Mouse (Mus musculus) embryo, embryonic 9.5 days (tissue): ENCODE results near the gene U2surp.
"Not testable (repeated sequence)": the region's sequence is repeated elsewhere in the genome, so short reads cannot be mapped to it uniquely, and the experiment has no call there.

ENCODE experiments used
- DNase-seq: peaks from one replicate; pipeline ENCODE4 v3.0.0-alpha.2; 2017; ENCODE audit errors: extremely low spot score

U2surp gene

GRCm38 (mm10) chr9:95539176-95539800 is 27.5 kb upstream of the U2surp start:
- no peak for DNase-seq

- no peak for DNase-seq
Observed at GRCm38 (mm10) chr9:95533817-95534216, 22.0 kb upstream of the U2surp start.

- DNase-seq = no peak
Observed at GRCm38 (mm10) chr9:95531144-95531543, 19.3 kb upstream of the U2surp start.

- no peak for DNase-seq
Observed at GRCm38 (mm10) chr9:95527676-95528075, 15.9 kb upstream of the U2surp start.

- peak; percentile 42 for DNase-seq
Observed at GRCm38 (mm10) chr9:95525961-95526360, 14.2 kb upstream of the U2surp start.

- DNase-seq = no peak
Observed at GRCm38 (mm10) chr9:95525376-95525775, 13.6 kb upstream of the U2surp start.

- DNase-seq = no peak
Observed at GRCm38 (mm10) chr9:95522561-95522960, 10.8 kb upstream of the U2surp start.

DNA sequence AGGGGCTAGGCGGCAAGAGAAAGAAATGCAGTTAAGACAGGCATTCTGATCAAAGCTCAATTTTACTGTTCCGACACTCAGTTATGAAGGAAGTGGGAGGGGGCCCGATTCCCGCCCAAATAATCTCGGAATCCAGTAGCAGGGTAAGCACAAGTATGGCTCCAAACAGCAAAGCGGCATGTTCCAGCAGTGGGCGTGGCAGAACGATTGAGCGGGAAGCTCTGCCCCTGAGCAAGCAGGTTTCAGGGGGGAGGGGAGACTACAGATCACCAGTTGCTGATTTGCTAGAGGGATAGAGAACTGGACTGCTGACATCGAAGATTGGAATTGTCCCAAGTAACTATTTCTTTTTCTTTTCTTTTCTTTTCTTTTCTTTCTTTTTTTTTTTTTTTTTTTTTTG is 9.8 kb upstream of the U2surp start:
- DNase-seq = peak; percentile 21

DNA sequence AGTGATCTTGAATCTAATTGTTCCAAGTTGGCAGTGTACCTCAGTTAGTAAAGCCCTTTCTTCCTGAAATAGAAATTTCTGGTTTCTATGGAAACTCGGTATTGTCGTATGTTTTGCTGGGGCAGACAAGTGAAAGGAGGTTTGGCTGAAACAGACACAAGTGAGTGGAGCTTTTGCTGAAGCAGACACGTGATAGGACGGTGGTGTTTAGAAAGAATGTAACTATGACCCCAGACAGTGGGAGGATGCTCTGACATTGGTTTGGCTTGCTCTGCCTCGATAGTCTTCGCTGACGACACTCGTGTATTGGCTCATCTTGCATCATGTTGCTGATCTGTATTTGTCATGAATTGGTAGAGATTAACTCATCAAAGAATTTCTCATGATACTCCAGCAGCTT is 9.2 kb upstream of the U2surp start:
- no peak for DNase-seq

DNA sequence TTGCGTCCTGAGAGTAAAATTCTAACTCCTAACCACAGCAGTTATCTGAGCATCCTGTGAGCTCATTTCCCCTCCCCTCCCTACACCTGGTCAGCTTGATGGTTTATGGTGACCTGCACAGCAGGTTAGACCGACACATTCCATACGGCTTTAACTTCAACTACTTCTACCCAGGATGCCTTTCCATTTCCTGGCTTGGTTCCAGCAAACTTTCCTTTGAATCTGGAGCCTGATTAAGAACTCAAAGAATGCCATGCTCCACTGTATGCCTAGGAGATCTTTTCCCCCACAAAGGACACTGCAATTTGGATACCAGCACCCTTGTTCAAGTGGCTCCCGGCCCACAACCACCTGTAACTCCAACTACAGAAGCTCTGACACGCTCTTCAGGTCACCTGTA is 8.8 kb upstream of the U2surp start:
- no peak for DNase-seq

- DNase-seq = not testable (repeated sequence)
Observed at GRCm38 (mm10) chr9:95514361-95514760, 2.6 kb upstream of the U2surp start.

DNA sequence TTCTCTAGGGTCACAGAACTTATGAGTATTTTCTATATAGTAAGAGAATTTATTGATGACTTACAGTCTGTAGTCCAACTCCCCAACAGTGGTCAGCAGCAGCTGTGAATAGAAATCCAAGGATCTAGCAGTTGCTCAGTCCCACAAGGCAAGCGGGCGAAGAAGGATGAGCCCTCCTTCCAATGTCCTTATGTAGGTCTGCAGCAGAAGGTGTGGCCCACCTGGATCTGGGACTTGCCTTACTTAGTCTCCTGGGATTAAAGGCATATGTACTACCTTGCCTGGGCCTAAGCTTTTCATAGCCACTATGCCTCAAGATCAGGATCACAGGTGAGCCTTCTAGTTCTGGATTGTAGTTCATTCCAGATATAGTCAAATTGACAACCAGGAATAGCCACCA is 2.0 kb upstream of the U2surp start:
- no peak for DNase-seq

GRCm38 (mm10) chr9:95512331-95513030 is 685 bp upstream of the U2surp start:
- no peak for DNase-seq

DNA sequence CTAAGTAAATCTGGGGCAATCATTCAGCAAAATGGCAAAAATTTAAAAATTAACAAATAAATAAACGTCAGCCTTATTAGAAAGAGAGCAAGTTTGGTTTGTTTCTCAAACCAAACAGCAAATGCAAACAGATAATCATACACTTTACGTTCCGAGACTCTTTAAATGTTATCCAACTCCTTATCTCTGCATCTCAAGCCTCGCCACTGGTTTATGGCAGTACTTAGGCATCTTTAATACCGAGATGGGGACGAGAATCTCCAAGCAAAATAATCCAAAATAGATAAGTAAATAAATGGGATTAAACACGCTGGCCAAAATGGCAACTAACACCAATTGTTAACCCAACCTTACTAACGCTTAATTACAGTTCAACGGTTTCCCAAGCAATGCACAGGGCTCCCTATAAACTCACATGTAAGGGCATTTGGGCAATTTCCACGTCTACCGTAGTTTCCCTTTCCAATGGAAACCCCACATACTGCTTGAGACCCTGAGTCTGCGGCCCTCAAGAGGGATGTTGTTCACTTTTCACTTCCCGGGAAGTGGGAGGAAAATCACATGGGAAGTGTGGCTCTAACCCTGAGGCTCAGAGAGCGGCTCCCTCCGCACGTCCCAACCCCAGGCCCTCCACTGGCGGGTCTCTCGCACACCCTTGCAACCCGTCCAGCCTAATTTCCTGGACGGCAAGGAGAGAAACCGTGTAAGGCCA is 947 bp downstream of the U2surp start:
- DNase-seq = no peak

- DNase-seq = no peak
Observed at GRCm38 (mm10) chr9:95505666-95506065, 6.1 kb downstream of the U2surp start.

- no peak for DNase-seq
Observed at GRCm38 (mm10) chr9:95499848-95500247, 11.9 kb downstream of the U2surp start.

DNA sequence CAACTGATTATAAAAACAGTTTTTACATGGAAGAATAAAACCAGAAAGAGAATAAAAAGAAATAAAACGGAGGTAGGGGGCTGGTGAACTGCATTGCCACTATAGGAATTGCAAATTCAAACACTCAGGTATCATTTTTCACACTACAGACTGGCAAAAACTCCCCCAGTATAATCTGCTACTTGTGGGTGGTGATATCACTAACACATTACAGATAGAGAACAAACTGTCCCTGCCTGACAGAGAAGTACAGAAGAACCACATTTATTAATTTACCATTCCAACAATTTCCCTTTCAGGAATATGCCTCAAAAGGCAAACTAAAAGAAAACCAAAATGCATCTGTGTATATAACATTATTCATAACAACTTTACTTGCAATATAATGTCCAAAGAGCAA is 16.8 kb downstream of the U2surp start:
- no peak for DNase-seq

- DNase-seq = no peak
Observed at GRCm38 (mm10) chr9:95493393-95493792, 18.4 kb downstream of the U2surp start.

GRCm38 (mm10) chr9:95490003-95490402 is 21.8 kb downstream of the U2surp start:
- DNase-seq = no peak

GRCm38 (mm10) chr9:95488861-95489260 is 22.9 kb downstream of the U2surp start:
- no peak for DNase-seq

GRCm38 (mm10) chr9:95479981-95480380 is 31.8 kb downstream of the U2surp start:
- no peak for DNase-seq

- DNase-seq = no peak
Observed at GRCm38 (mm10) chr9:95478443-95478842, 33.4 kb downstream of the U2surp start.

DNA sequence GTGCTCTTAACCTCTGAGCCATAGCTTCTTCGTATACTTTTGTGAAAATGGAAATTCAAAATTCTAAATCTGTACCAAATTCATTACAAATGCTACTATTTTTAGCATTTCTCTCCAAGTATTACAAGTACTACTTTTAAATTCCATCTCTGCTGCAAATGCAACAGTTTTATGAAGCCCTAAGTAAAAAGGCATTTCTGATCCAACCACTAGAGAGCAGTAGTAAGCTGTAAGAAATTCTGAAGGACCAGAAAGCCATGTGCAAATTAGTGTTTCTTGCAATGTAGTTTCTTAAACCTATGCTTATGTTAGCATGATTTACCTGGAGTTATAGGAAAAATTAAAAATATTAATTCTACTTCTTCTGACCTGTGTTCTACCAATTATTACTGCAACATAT is 38.9 kb downstream of the U2surp start:
- DNase-seq = peak; percentile 30
